Mouse (Mus musculus) embryonic fibroblast, embryonic 13.5 days (primary cell): ENCODE data around the gene Kdr.

Experiments used
- CTCF ChIP-seq: IDR thresholded peaks from 2 replicates; pipeline ENCODE4 v1.5.1; 2011; ENCODE audit warnings: mild to moderate bottlenecking, control low read depth, low read length, moderate library complexity, borderline replicate concordance; ENCODE audit not compliant: insufficient read depth
- POLR2A ChIP-seq: IDR thresholded peaks from 2 replicates; pipeline ENCODE4 v1.6.1; 2011; ENCODE audit warnings: low read depth, mild to moderate bottlenecking, control low read depth, low read length, moderate library complexity

- TF ChIP-seq CTCF, result no peak
- no peak for TF ChIP-seq POLR2A
Measured at GRCm38 (mm10) chr5:75955876-75956275, 22.4 kb downstream of the Kdr start.
